Mouse (Mus musculus) kidney, postnatal 0 days (tissue): Measurements from ENCODE around the gene Hcst. TPM values are rescaled to one million over a fixed set of nuclear protein-coding genes. Genes with fewer than 3 reads are reported as not detected.

ENCODE experiments used
- ATAC-seq: fragments of 200-750 bp; cut with Nextera tagmentation; replicated peaks from 2 replicates; pipeline ENCODE4 v1.8.0; 2017; ENCODE audit warnings: low read depth, moderate number of reproducible peaks, moderate TSS enrichment, moderate library complexity; ENCODE audit not compliant: low FRiP score
- DNase-seq: peaks from one replicate; pipeline ENCODE4 v3.0.0-alpha.2; 2016; ENCODE audit warnings: low spot score
- H3K27ac ChIP-seq: fragments of 300-500 bp; sonication (generic); 2 replicates; pipeline ENCODE4 v1.5.1; 2014; ENCODE audit warnings: mild to moderate bottlenecking
- H3K27me3 ChIP-seq: fragments of 300-500 bp; sonication (generic); 2 replicates; pipeline ENCODE4 v1.6.1; 2014; ENCODE audit warnings: low read length, mixed read lengths; ENCODE audit not compliant: insufficient read depth
- H3K36me3 ChIP-seq: fragments of 300-500 bp; sonication (generic); 2 replicates; pipeline ENCODE4 v1.6.1; 2014; ENCODE audit warnings: low read length, mixed read lengths; ENCODE audit not compliant: insufficient read depth
- H3K4me1 ChIP-seq: fragments of 300-500 bp; sonication (generic); replicated peaks from 2 replicates; pipeline ENCODE4 v1.6.1; 2014; ENCODE audit warnings: antibody characterized with exemption, low read length, mixed read lengths; ENCODE audit not compliant: insufficient read depth
- H3K4me2 ChIP-seq: fragments of 300-500 bp; sonication (generic); 2 replicates; pipeline ENCODE4 v1.6.1; 2014; ENCODE audit warnings: mild to moderate bottlenecking, low read length, moderate library complexity, mixed read lengths
- H3K4me3 ChIP-seq: fragments of 300-500 bp; sonication (generic); replicated peaks from 2 replicates; pipeline ENCODE4 v1.5.1; 2014; ENCODE audit warnings: low read depth, low read length
- H3K9ac ChIP-seq: fragments of 300-500 bp; sonication (generic); 2 replicates; pipeline ENCODE4 v1.6.1; 2014; ENCODE audit warnings: low read depth, low read length
- H3K9me3 ChIP-seq: fragments of 300-500 bp; sonication (generic); replicated peaks from 2 replicates; pipeline ENCODE4 v1.6.1; 2016; ENCODE audit warnings: low read length, inconsistent platforms, mixed read lengths
- CTCF ChIP-seq: IDR thresholded peaks from 2 replicates; pipeline ENCODE4 v1.5.1; 2016; ENCODE audit warnings: antibody characterized with exemption, low read depth, mild to moderate bottlenecking, moderate library complexity
- WGBS: fragments of 180-500 bp; shearing (Covaris S2); extraction: QIAGEN DNeasy Blood & Tissue Kit; methylation state at CpG from one replicate; pipeline ENCODE4 v1.1.7; 2014; 5-methylcytosine and 5-hydroxymethylcytosine counted together
- polyA plus RNA-seq: library from polyadenylated mRNA; unstranded; fragments of >200 nt; fragmentation: Nextera tagmentation; extraction: Ambion mirVana; gene quantifications from 2 replicates; pipeline ENCODE4 v1.2.1, GENCODE M21; 2015

The Hcst gene
- polyA plus RNA-seq, 1 experiment from 2014 or later, result 2.1 TPM

- TF ChIP-seq CTCF, result no peak
- no peak for DNase-seq
- Histone ChIP-seq H3K27ac (no peak overlapping the region), H3K9ac (no peak overlapping the region), H3K36me3 (no peaks in the 10 kb centered on the region), H3K4me3 (0 out of 2 replicates have a peak overlapping the region, but pooled peaks have one; percentile 14), H3K4me2 (peak overlapping the region; percentile 39), H3K9me3 (no peaks in the 10 kb centered on the region), H3K4me1 (peaks cover 8% of the 10 kb centered on the region), H3K27me3 (peaks cover 59% of the 10 kb centered on the region)
- no peak for ATAC-seq
- WGBS, result 1% methylated on average over 30 of the region's 31 CpGs
These were observed 37.4 kb upstream of the Hcst start for GRCm38 (mm10) chr7:30456911-30457628.

GRCm38 (mm10) chr7:30456487-30456886 is 36.8 kb upstream of the Hcst start:
- Histone ChIP-seq H3K36me3 (no peaks in the 10 kb centered on the region), H3K4me2 (peak overlapping the region; percentile 39), H3K27ac (no peak overlapping the region), H3K4me3 (0 out of 2 replicates have a peak overlapping the region, but pooled peaks have one; percentile 14), H3K27me3 (peaks cover 55% of the 10 kb centered on the region), H3K9ac (no peak overlapping the region), H3K4me1 (peaks cover 8% of the 10 kb centered on the region), H3K9me3 (no peaks in the 10 kb centered on the region)
- ATAC-seq (no peak), DNase-seq (no peak)
- TF ChIP-seq CTCF, result no peak
- 1% methylated on average over 9 of the region's 9 CpGs for WGBS

- Histone ChIP-seq H3K4me1 (peaks cover 8% of the 10 kb centered on the region), H3K4me2 (peak overlapping the region; percentile 40; the same call in 1 of the 2 replicates), H3K9me3 (no peaks in the 10 kb centered on the region), H3K27ac (no peak overlapping the region), H3K27me3 (peaks cover 50% of the 10 kb centered on the region), H3K4me3 (no peak overlapping the region), H3K9ac (no peak overlapping the region), H3K36me3 (no peaks in the 10 kb centered on the region)
- 0 out of 2 replicates have a peak, but pooled peaks have one; percentile 18 for ATAC-seq
- 9% methylated on average over 6 of the region's 6 CpGs for WGBS
- DNase-seq, result no peak
- no peak for TF ChIP-seq CTCF
These were observed 34.6 kb upstream of the Hcst start for GRCm38 (mm10) chr7:30454259-30454658.

GRCm38 (mm10) chr7:30453766-30454165 is 34.1 kb upstream of the Hcst start:
- WGBS, result 2% methylated on average over 25 of the region's 25 CpGs
- no peaks in the 10 kb centered on the region for H3K9me3 ChIP-seq
- peaks cover 50% of the 10 kb centered on the region for H3K27me3 ChIP-seq
- TF ChIP-seq CTCF, result no peak
- H3K4me2 ChIP-seq, result peak overlapping the region; percentile 40
- H3K36me3 ChIP-seq, result no peaks in the 10 kb centered on the region
- no peak overlapping the region for H3K27ac ChIP-seq
- ATAC-seq (peak; percentile 68; the same call in 1 of the 2 replicates), DNase-seq (no peak)
- H3K4me3 ChIP-seq, result 0 out of 2 replicates have a peak overlapping the region, but pooled peaks have one; percentile 5
- H3K4me1 ChIP-seq, result peaks cover 8% of the 10 kb centered on the region
- no peak overlapping the region for H3K9ac ChIP-seq

- no peak for ATAC-seq
- Histone ChIP-seq H3K4me1 (peaks cover 8% of the 10 kb centered on the region), H3K36me3 (no peaks in the 10 kb centered on the region), H3K9ac (no peak overlapping the region), H3K27me3 (peaks cover 50% of the 10 kb centered on the region), H3K27ac (no peak overlapping the region), H3K4me3 (no peak overlapping the region), H3K9me3 (no peaks in the 10 kb centered on the region), H3K4me2 (peak overlapping the region; percentile 40; the same call in 1 of the 2 replicates)
- TF ChIP-seq CTCF, result no peak
- no peak for DNase-seq
- 11% methylated on average over 25 of the region's 25 CpGs for WGBS
These were observed 33.7 kb upstream of the Hcst start for GRCm38 (mm10) chr7:30453327-30453726.

- ATAC-seq, result no peak
- 77% methylated on average over 7 of the region's 7 CpGs for WGBS
These were observed 30.6 kb upstream of the Hcst start for GRCm38 (mm10) chr7:30450241-30450640.

More at GRCm38 (mm10) chr7:30450241-30450640, 30.6 kb upstream of the Hcst start:
- H3K9ac ChIP-seq, result no peak overlapping the region
- H3K4me3 ChIP-seq, result no peak overlapping the region
- no peak overlapping the region for H3K4me2 ChIP-seq
- TF ChIP-seq CTCF, result no peak
- no peaks in the 10 kb centered on the region for H3K9me3 ChIP-seq
- no peak overlapping the region for H3K27ac ChIP-seq
- H3K27me3 ChIP-seq, result peaks cover 20% of the 10 kb centered on the region
- H3K4me1 ChIP-seq, result peaks cover 5% of the 10 kb centered on the region; the same call in 1 of the 2 replicates
- DNase-seq, result no peak
- no peaks in the 10 kb centered on the region for H3K36me3 ChIP-seq
